Mouse (Mus musculus) CH12.LX (cell line): ENCODE results near the gene Tpcn1. TPM values are rescaled to one million over a fixed set of nuclear protein-coding genes. Genes with fewer than 3 reads are reported as not detected.

Source experiments
- DNase-seq: peaks from one replicate; pipeline ENCODE4 v3.0.0-alpha.2; 2013; ENCODE audit errors: extremely low read depth
- H3K27ac ChIP-seq: 2 replicates; pipeline ENCODE4 v1.5.1; 2012; ENCODE audit warnings: low read depth, mild to moderate bottlenecking, control low read depth, moderate library complexity; ENCODE audit not compliant: insufficient read depth
- H3K27me3 ChIP-seq: replicated peaks from 2 replicates; pipeline ENCODE3; 2012; ENCODE audit warnings: inconsistent platforms
- H3K36me3 ChIP-seq, 2 experiments: replicated peaks in 1 of 2; 2 replicates each; pipeline versions ENCODE3 to v1.6.1; 2012; ENCODE audit warnings: inconsistent platforms in 1 of 2, low read length in 1 of 2, mild to moderate bottlenecking in 1 of 2, mixed read lengths in 1 of 2, moderate library complexity in 1 of 2; ENCODE audit not compliant: control insufficient read depth in 1 of 2, insufficient read depth in 1 of 2
- H3K4me1 ChIP-seq, 2 experiments: 2 replicates each; pipeline ENCODE4 v1.6.1; 2012; ENCODE audit warnings: inconsistent platforms in 1 of 2, moderate library complexity in 1 of 2; ENCODE audit not compliant: insufficient read depth in 2 of 2, control insufficient read depth in 1 of 2
- H3K4me2 ChIP-seq: 2 replicates; pipeline ENCODE4 v1.6.1; 2012; ENCODE audit warnings: low read depth, mild to moderate bottlenecking, control low read depth; ENCODE audit not compliant: poor library complexity, insufficient read depth, severe bottlenecking
- H3K4me3 ChIP-seq, 3 experiments: fragments of 150-350 bp in 1 of 3; sonication (generic) in 1 of 3; replicated peaks in 1 of 3; 2 replicates each; pipeline versions ENCODE3 to v1.5.1; 2011 to 2012; ENCODE audit warnings: low read depth in 2 of 3, low read length in 2 of 3, mild to moderate bottlenecking in 2 of 3, moderate library complexity in 2 of 3, control low read depth in 1 of 3, improper control_type of control experiment in 1 of 3, inconsistent platforms in 1 of 3, mixed read lengths in 1 of 3; ENCODE audit not compliant: poor library complexity in 1 of 3
- H3K79me2 ChIP-seq: replicated peaks from 2 replicates; pipeline ENCODE4 v1.6.1; 2012; ENCODE audit warnings: mild to moderate bottlenecking, moderate library complexity; ENCODE audit not compliant: control insufficient read depth, poor library complexity, insufficient read depth, severe bottlenecking; ENCODE audit errors: extremely low read depth
- H3K9ac ChIP-seq: 2 replicates; pipeline ENCODE4 v1.6.1; 2012; ENCODE audit warnings: low read depth, mild to moderate bottlenecking, control low read depth, moderate library complexity; ENCODE audit not compliant: insufficient read depth
- H3K9me3 ChIP-seq: replicated peaks from 2 replicates; pipeline ENCODE3; 2012; ENCODE audit warnings: low read length, inconsistent platforms, mixed read lengths
- BHLHE40 ChIP-seq: IDR thresholded peaks from 2 replicates; pipeline ENCODE4 v1.6.1; 2011; ENCODE audit warnings: mild to moderate bottlenecking, low read depth, low read length, improper control_type of control experiment
- CHD1 ChIP-seq: IDR thresholded peaks from 2 replicates; pipeline ENCODE4 v1.6.1; 2012; ENCODE audit warnings: low read depth, low read length, improper control_type of control experiment, inconsistent platforms
- CHD2 ChIP-seq: IDR thresholded peaks from 2 replicates; pipeline ENCODE4 v1.6.1; 2011; ENCODE audit warnings: low read length, improper control_type of control experiment
- ELF1 ChIP-seq: IDR thresholded peaks from 2 replicates; pipeline ENCODE4 v1.6.1; 2014; ENCODE audit warnings: low read depth, mild to moderate bottlenecking, inconsistent platforms, low read length, improper control_type of control experiment
- EP300 ChIP-seq: IDR thresholded peaks from 2 replicates; pipeline ENCODE4 v1.6.1; 2011; ENCODE audit warnings: low read length, improper control_type of control experiment
- ETS1 ChIP-seq: conservative IDR thresholded peaks from 2 replicates; pipeline ENCODE4 v1.6.1; 2012; ENCODE audit warnings: low read depth, mild to moderate bottlenecking, inconsistent platforms, low read length, improper control_type of control experiment, moderate library complexity
- GABPA ChIP-seq: IDR thresholded peaks from 2 replicates; pipeline ENCODE4 v1.6.1; 2012; ENCODE audit warnings: low read depth, low read length, improper control_type of control experiment, inconsistent platforms; ENCODE audit not compliant: insufficient replicate concordance
- IRF4 ChIP-seq: IDR thresholded peaks from 2 replicates; pipeline ENCODE4 v1.6.1; 2014; ENCODE audit warnings: low read depth, mild to moderate bottlenecking, inconsistent platforms, low read length, improper control_type of control experiment
- JUN ChIP-seq: IDR thresholded peaks from 2 replicates; pipeline ENCODE4 v1.6.1; 2011; ENCODE audit warnings: low read depth, mild to moderate bottlenecking, low read length, improper control_type of control experiment, moderate library complexity; ENCODE audit not compliant: insufficient read depth
- KAT2A ChIP-seq: IDR thresholded peaks from 2 replicates; pipeline ENCODE4 v1.6.1; 2012; ENCODE audit warnings: low read length, improper control_type of control experiment, inconsistent platforms; ENCODE audit not compliant: insufficient replicate concordance
- MAX ChIP-seq: IDR thresholded peaks from 2 replicates; pipeline ENCODE4 v1.6.1; 2011; ENCODE audit warnings: low read length, improper control_type of control experiment
- MEF2A ChIP-seq: IDR thresholded peaks from 2 replicates; pipeline ENCODE4 v1.6.1; 2014; ENCODE audit warnings: low read depth, mild to moderate bottlenecking, inconsistent platforms, low read length, improper control_type of control experiment, borderline replicate concordance
- MXI1 ChIP-seq: IDR thresholded peaks from 2 replicates; pipeline ENCODE4 v1.6.1; 2011; ENCODE audit warnings: mild to moderate bottlenecking, low read depth, low read length, improper control_type of control experiment
- MYC ChIP-seq: IDR thresholded peaks from 2 replicates; pipeline ENCODE4 v1.6.1; 2011; ENCODE audit warnings: low read depth, mild to moderate bottlenecking, improper control_type of control experiment, low read length
- NELFE ChIP-seq: IDR thresholded peaks from 2 replicates; pipeline ENCODE4 v1.6.1; 2011; ENCODE audit warnings: low read depth, low read length, improper control_type of control experiment
- POLR2A ChIP-seq: IDR thresholded peaks from 2 replicates; pipeline ENCODE4 v1.6.1; 2011; ENCODE audit warnings: low read depth, mild to moderate bottlenecking, improper control_type of control experiment, low read length
- RAD21 ChIP-seq: IDR thresholded peaks from 2 replicates; pipeline ENCODE4 v1.6.1; 2011; ENCODE audit warnings: low read depth, mild to moderate bottlenecking, low read length, improper control_type of control experiment, moderate library complexity
- RCOR1 ChIP-seq: conservative IDR thresholded peaks from 2 replicates; pipeline ENCODE4 v1.6.1; 2012; ENCODE audit warnings: low read depth, mild to moderate bottlenecking, inconsistent platforms, low read length, improper control_type of control experiment
- TBP ChIP-seq: conservative IDR thresholded peaks from 2 replicates; pipeline ENCODE4 v1.6.1; 2011; ENCODE audit warnings: low read depth, low read length, improper control_type of control experiment
- TCF12 ChIP-seq: IDR thresholded peaks from 2 replicates; pipeline ENCODE4 v1.6.1; 2014; ENCODE audit warnings: low read depth, mild to moderate bottlenecking, inconsistent platforms, low read length, improper control_type of control experiment
- UBTF ChIP-seq: IDR thresholded peaks from 2 replicates; pipeline ENCODE4 v1.6.1; 2012; ENCODE audit warnings: low read depth, mild to moderate bottlenecking, inconsistent platforms, low read length, improper control_type of control experiment, moderate library complexity
- USF1 ChIP-seq: IDR thresholded peaks from 2 replicates; pipeline ENCODE4 v1.6.1; 2014; ENCODE audit warnings: low read depth, mild to moderate bottlenecking, inconsistent platforms, low read length, improper control_type of control experiment
- ZC3H11A ChIP-seq: IDR thresholded peaks from 2 replicates; pipeline ENCODE4 v1.6.1; 2012; ENCODE audit warnings: low read depth, mild to moderate bottlenecking, inconsistent platforms, low read length, improper control_type of control experiment
- ZKSCAN1 ChIP-seq: IDR thresholded peaks from 2 replicates; pipeline ENCODE4 v1.6.1; 2012; ENCODE audit warnings: low read depth, inconsistent platforms, low read length, improper control_type of control experiment, borderline replicate concordance
- dilution Hi-C: fragments of 300-500 bp; cut with MboI; formaldehyde crosslinking; loops from 2 replicates; pipeline ENCODE4 v1.14.3; 2020; ENCODE audit warnings: low sequenced_read_pairs; ENCODE audit not compliant: extremely low pct_unique_long_range_greater_than_20kb, extremely low pct_ligation_motif_present
- in situ Hi-C: fragments of 300-500 bp; cut with MboI; formaldehyde crosslinking; loops from 3 replicates; pipeline ENCODE4 v1.14.3; 2019; ENCODE audit warnings: low sequenced_read_pairs, low pct_ligation_motif_present, low pct_unique_long_range_greater_than_20kb, mixed read lengths
- polyA plus RNA-seq: library from polyadenylated mRNA; unstranded; fragments of >175 nt; gene quantifications from 2 replicates; pipeline ENCODE4 v1.2.1, GENCODE M21; 2012; ENCODE audit warnings: low read depth; ENCODE audit not compliant: insufficient read length
- total RNA-seq, 2 experiments: library from RNA; depleted of rRNA; stranded (reverse); fragments of 300-350 nt in 1 of 2; fragments of >200 nt in 1 of 2; gene quantifications; 2 replicates each; pipeline ENCODE4 v1.2.3; 2012 to 2014

Gene Tpcn1
- total and polyA plus RNA-seq, 3 experiments = 0.90 to 5.4 (median 2.2) TPM

GRCm38 (mm10) chr5:120497071-120497470 lies 91.4 kb downstream of the Tpcn1 start:
- Histone ChIP-seq H3K4me3 (no peak overlapping the region), H3K9me3 (peaks cover 3% of the 10 kb centered on the region), H3K27ac (no peak overlapping the region)
- TF ChIP-seq RAD21 (no peak), CHD2 (no peak), MXI1 (no peak), KAT2A (no peak), MYC (no peak), UBTF (no peak), ZKSCAN1 (no peak), USF1 (no peak), JUN (no peak), ELF1 (no peak), MAX (no peak), IRF4 (no peak), POLR2A (no peak), RCOR1 (no peak), TBP (no peak), BHLHE40 (no peak), CHD1 (no peak), ZC3H11A (no peak), EP300 (no peak)
- TF ChIP-seq, all 38 proteins: peak for 0
- no peak for DNase-seq
- H3K36me3 ChIP-seq = peaks cover 44 to 73% of the 10 kb centered on the region in 2 experiments
- H3K27me3 ChIP-seq = no peaks in the 10 kb centered on the region
- peaks cover 32 to 87% of the 10 kb centered on the region in 2 experiments for H3K4me1 ChIP-seq
- H3K4me2 ChIP-seq = no peak overlapping the region
- peaks cover 7% of the 10 kb centered on the region for H3K79me2 ChIP-seq
- in situ Hi-C loops = no loop called here
- no peak overlapping the region for H3K9ac ChIP-seq
- dilution Hi-C loops = no loop called here

GRCm38 (mm10) chr5:120495703-120496226 lies 92.7 kb downstream of the Tpcn1 start:
- dilution Hi-C loops = no loop called here
- peaks cover 44 to 74% of the 10 kb centered on the region in 2 experiments for H3K36me3 ChIP-seq
- H3K79me2 ChIP-seq = no peaks in the 10 kb centered on the region; the same call in 1 of the 2 replicates
- in situ Hi-C loops = no loop called here
- H3K9me3 ChIP-seq = peaks cover 3% of the 10 kb centered on the region
- H3K4me1 ChIP-seq = peaks cover 39 to 89% of the 10 kb centered on the region in 2 experiments
- TF ChIP-seq USF1 (no peak), IRF4 (peak; percentile 87), GABPA (no peak), POLR2A (peak; percentile 22; the same call in 1 of the 2 replicates), NELFE (no peak), EP300 (peak; percentile 67), JUN (no peak), CHD2 (peak; percentile 31; the same call in 1 of the 2 replicates), MEF2A (peak; percentile 65; the same call in 1 of the 2 replicates), TCF12 (peak; percentile 80), BHLHE40 (peak; percentile 78), ETS1 (peak; percentile 90)
- peak overlapping the region; percentile 32; the same call in 1 of the 2 replicates for H3K4me2 ChIP-seq
- H3K9ac ChIP-seq = no peak overlapping the region
- peak overlapping the region; percentile 39 for H3K27ac ChIP-seq
- peak; percentile 43 for DNase-seq
- H3K27me3 ChIP-seq = no peaks in the 10 kb centered on the region
- H3K4me3 ChIP-seq = peak overlapping the region in 1 of 3 experiments; percentile 10
